Mouse (Mus musculus) olfactory bulb, adult 2 months (tissue): ENCODE data around the gene Ghsr.

Experiments
- CTCF ChIP-seq: fragments of 200-500 bp; IDR thresholded peaks from 2 replicates; pipeline ENCODE4 v1.5.1; 2012; ENCODE audit warnings: low read depth, mild to moderate bottlenecking, low read length, moderate library complexity; ENCODE audit not compliant: insufficient read depth
- POLR2A ChIP-seq: fragments of 200-500 bp; IDR thresholded peaks from 2 replicates; pipeline ENCODE4 v1.6.1; 2012; ENCODE audit warnings: mild to moderate bottlenecking, low read depth, low read length, moderate library complexity; ENCODE audit not compliant: insufficient read depth

DNA sequence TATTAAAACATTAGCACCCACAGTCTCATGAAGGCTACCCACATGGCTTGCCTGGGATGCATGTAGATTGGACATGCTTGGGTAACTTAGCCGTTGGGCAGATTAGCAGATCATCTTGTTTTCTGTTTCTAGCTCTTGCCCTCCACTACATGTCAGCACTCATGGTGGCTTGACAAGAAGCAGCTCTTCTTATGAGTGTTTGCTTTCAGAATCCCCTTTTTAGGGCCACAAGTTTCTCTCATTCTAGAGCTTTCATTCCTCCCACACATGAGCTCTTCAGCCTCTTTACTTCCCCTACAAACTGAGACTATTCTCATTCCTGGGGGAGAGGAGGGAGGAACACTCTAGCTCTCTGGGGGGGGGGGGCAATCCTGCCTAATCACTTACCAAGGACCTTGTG, 18.8 kb downstream of the Ghsr start:
- TF ChIP-seq CTCF, result no peak
- TF ChIP-seq POLR2A, result no peak
